Comparison of ENCODE assay signal across 8 mouse cellular contexts in the genomic region with DNA sequence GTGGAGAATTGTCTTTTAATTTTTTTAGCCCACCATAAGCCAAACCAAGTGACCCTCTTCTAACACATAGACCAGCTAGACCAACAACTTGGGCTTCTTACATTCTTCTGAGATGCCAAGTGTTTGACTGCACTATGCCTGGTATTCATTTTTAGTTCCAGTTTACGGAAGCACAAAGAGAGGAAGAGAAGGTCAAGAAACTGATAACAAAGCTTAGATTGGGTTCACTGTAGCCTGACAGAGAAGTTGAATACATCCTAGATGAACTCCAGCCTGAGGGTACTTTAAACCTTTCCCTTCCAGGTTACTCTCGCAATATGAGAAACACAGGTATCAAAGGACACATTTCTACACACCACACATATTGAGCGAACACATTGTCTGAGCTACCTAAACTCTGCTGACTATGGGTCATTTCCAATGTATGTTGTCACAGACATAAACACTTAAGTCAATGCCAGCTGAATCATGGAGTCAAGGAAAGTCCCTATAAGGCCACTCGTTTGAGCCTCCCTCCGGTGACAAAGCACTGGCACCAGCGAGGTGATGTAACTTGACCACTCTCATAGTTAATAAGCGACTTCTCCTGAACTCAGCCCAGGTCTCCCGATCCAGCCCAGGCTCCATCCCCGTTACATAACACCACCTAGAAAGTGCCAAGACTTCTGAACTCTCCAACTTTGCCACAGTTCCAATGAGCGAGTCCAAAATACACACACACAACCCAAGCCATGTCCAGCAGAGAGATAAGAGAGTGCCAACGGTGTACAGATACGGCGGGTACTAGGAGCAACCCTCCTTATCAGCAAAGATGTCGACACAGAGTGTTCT. TPM values are rescaled to one million over a fixed set of nuclear protein-coding genes. Genes with fewer than 3 reads are reported as not detected.
DNase-seq lines count a peak whose midpoint lies in the region; ATAC-seq lines count a peak whose summit lies in the region.

No protein-coding gene starts in this region.

- peak; percentile 31; the same call in 1 of the 2 replicates for ATAC-seq in megakaryocyte, adult 5-6 weeks (ENCODE audit: poor library complexity, severe bottlenecking)

- peak; percentile 35 to 72 for DNase-seq in adrenal gland, adult (ENCODE audit: inconsistent age in 2 of 2, low spot score in 1 of 2)
- no peak for DNase-seq in adrenal gland, postnatal 25 days
- DNase-seq in heart, adult 9 months (ENCODE audit: low spot score in 2 of 2) = peak; percentile 94 to 95
- DNase-seq in kidney, postnatal 14 days = peak; percentile 83
- no peak for DNase-seq in layer of hippocampus, postnatal 14 days (ENCODE audit: low spot score in 2 of 2)
- no peak for DNase-seq in embryo, embryonic 10.5 days (ENCODE audit: low spot score)
- DNase-seq in right cerebral cortex, adult 18-20 months = no peak

RNA-seq across cellular contexts. Expression of a gene that starts 5.8 kb away (rescaled TPM):
- 3.2 and 5.5 TPM in 2 replicates for total RNA-seq in adrenal gland, postnatal 25 days (2021)
- 0.33 and 1.1 TPM in 2 replicates for total RNA-seq in megakaryocyte, adult 5-6 weeks (2015)
- 0.37 TPM in 2 replicates for total RNA-seq in megakaryocyte, adult 5-6 weeks (2017)
- 1 to 10 TPM; 3.8 to 4.7 TPM for total RNA-seq in layer of hippocampus, postnatal 14 days (2021)

Comparison
In these comparisons a context has a peak if more than half of its experiments do, and no peak if none do; other contexts are left out.
1. DNase-seq: peak in adrenal gland, adult (2 of 2), heart, adult 9 months (2 of 2) and kidney, postnatal 14 days (single experiment); none in adrenal gland, postnatal 25 days (single experiment), layer of hippocampus, postnatal 14 days (0 of 2), embryo, embryonic 10.5 days (single experiment) and right cerebral cortex, adult 18-20 months (single experiment).